Mouse (Mus musculus) Patski (cell line): ENCODE measurements around the gene Manf. TPM values are rescaled to one million over a fixed set of nuclear protein-coding genes. Genes with fewer than 3 reads are reported as not detected.
A peak's percentile ranks its signal among the peaks of the same experiment; 100 is the strongest.

Source experiments
- ATAC-seq: fragments of 100-300 bp; one replicate; pipeline ENCODE4 v1.8.0; 2021
- CTCF ChIA-PET: fragments of 350-600 bp; sonication (Branson Sonifier 250); formaldehyde crosslinking; loops from one replicate; lab custom pipeline; 2022; ENCODE audit warnings: inconsistent platforms; lab: Charles Lee
- POLR2A ChIA-PET: fragments of 350-600 bp; sonication (Branson Sonifier 250); formaldehyde crosslinking; loops from one replicate; lab custom pipeline; 2022; ENCODE audit warnings: antibody characterized with exemption, inconsistent platforms; lab: Charles Lee
- DNase-seq: peaks from one replicate; pipeline ENCODE4 v3.0.0-alpha.2; 2011; ENCODE audit warnings: low read depth, low spot score
- H3K27me3 ChIP-seq: fragments of 371-371 bp; one replicate; pipeline ENCODE4 v1.5.1; 2021
- CTCF ChIP-seq: fragments of 100-300 bp; IDR thresholded peaks from one replicate; pipeline ENCODE4 v1.5.1; 2021
- in situ Hi-C: fragments of 300-500 bp; cut with MboI; formaldehyde crosslinking; loops from 3 replicates; pipeline ENCODE4 v1.11.1; 2018; ENCODE audit warnings: low pct_unique_long_range_greater_than_20kb, mixed read lengths
- polyA plus RNA-seq: library from polyadenylated mRNA; unstranded; gene quantifications from one replicate; pipeline ENCODE4 v1.2.3, GENCODE M21; 2021

The Manf gene
- polyA plus RNA-seq, 1 experiment from 2014 or later: 319 TPM

GRCm38 (mm10) chr9:106856664-106857063 is 35.1 kb downstream of the Manf start:
- DNase-seq (no peak), ATAC-seq (no peak)
- CTCF ChIA-PET: no interaction called here
- H3K27me3 ChIP-seq: no peaks in the 10 kb centered on the region
- in situ Hi-C loops: no loop called here
- POLR2A ChIA-PET: no interaction called here
- TF ChIP-seq CTCF: no peak

- ChIA-PET POLR2A (no interaction called here), CTCF (no interaction called here)
- no peak for TF ChIP-seq CTCF
- ATAC-seq: no peak
- in situ Hi-C loops: no loop called here
- DNase-seq: no peak
- H3K27me3 ChIP-seq: no peaks in the 10 kb centered on the region
Measured at GRCm38 (mm10) chr9:106842800-106843199, 49.0 kb downstream of the Manf start.

DNA sequence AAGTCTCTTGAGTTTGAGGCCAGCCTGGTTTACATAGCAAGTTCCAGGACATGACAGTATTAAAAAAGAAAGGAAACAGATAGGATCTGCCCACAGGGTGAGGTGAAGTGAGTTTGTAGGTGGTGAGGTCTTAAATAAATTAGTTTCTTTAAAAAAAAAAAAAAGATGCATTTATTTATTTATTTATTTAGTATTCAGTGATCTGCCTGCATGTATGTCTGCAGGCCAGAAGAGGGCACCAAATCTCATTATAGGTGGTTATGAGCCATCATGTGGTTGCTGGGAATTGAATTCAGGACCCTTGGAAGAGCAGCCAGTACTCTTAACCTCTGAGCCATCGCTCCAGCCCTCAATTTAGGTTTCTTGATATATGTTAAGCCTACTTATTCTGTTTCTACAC is 51.2 kb downstream of the Manf start:
- ATAC-seq: no peak

GRCm38 (mm10) chr9:106822381-106823104 is 69.2 kb downstream of the Manf start:
- POLR2A ChIA-PET: interaction anchor here (0.6 kb wide), 1 partner anchor 1845 kb away, joined by 4 read pairs; no protein-coding TSS in a partner anchor
- CTCF ChIA-PET: no interaction called here
- DNase-seq (peak; percentile 59), ATAC-seq (peak; percentile 84)
- no peaks in the 10 kb centered on the region for H3K27me3 ChIP-seq
- in situ Hi-C loops: loop anchor here (25.0 kb wide), 1 partner anchor 135 kb away; the partner anchor contains the start of gene Tex264
- TF ChIP-seq CTCF: no peak

More for the DNA sequence above, 51.2 kb downstream of the Manf start:
- no peak for DNase-seq
- H3K27me3 ChIP-seq: no peaks in the 10 kb centered on the region
- POLR2A ChIA-PET: no interaction called here
- in situ Hi-C loops: no loop called here
- CTCF ChIA-PET: no interaction called here
- peak; percentile 39 for TF ChIP-seq CTCF

DNA sequence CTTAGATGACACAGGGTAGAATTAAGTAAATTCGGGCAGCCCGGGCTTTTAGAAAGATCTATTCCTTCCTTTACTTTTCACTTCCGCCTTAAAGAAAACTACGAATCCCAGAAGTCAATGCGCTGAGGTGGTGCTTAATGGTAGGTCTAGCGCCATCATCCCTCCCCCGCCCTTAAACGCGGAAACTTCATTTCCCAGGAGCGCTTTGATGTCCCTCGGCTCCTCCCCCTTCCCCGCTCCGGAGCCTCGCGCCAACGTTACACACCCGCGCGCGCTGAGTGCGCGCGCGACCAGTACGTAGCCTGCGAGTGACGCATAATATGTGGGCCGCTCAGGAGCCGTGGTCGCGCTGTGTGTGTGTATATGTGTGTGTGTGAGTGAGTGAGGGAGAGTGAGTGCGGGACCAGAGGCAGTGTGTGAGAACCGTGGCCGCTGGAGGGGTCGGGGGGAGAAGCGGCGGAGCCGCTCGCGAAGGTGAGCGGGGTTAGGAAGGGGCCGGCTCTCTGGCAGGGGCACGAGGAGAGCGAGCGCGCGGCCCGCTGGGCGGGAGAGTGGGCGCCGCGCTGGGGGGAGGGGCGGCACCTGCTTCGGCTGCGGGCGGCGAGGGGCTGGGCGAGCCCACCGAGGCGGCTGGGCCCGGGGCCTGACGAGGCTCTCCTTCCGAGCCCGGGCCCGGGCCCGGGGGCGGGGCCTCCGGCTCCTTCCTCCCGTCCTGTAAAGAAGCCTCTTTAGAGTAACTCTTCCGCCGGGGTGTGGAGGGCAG is 70.0 kb downstream of the Manf start, which contains the start of gene Dcaf1:
Gene Dcaf1, plus strand, starts transcription at position 257 of the 763 bp plus-strand sequence.
- ATAC-seq: peak; percentile 84
- no peak for TF ChIP-seq CTCF
- no peaks in the 10 kb centered on the region for H3K27me3 ChIP-seq
- CTCF ChIA-PET: no interaction called here
- in situ Hi-C loops: loop anchor here (25.0 kb wide), 1 partner anchor 134 kb away; the partner anchor contains the start of gene Tex264
- DNase-seq: peak; percentile 83
- POLR2A ChIA-PET: no interaction called here

GRCm38 (mm10) chr9:106821050-106821617 is 70.6 kb downstream of the Manf start:
- no peak for DNase-seq
- TF ChIP-seq CTCF: no peak
- no peaks in the 10 kb centered on the region for H3K27me3 ChIP-seq
- in situ Hi-C loops: loop anchor here (25.0 kb wide), 1 partner anchor 134 kb away; the partner anchor contains the start of gene Tex264
- ATAC-seq: no peak
- ChIA-PET CTCF (no interaction called here), POLR2A (no interaction called here)

DNA sequence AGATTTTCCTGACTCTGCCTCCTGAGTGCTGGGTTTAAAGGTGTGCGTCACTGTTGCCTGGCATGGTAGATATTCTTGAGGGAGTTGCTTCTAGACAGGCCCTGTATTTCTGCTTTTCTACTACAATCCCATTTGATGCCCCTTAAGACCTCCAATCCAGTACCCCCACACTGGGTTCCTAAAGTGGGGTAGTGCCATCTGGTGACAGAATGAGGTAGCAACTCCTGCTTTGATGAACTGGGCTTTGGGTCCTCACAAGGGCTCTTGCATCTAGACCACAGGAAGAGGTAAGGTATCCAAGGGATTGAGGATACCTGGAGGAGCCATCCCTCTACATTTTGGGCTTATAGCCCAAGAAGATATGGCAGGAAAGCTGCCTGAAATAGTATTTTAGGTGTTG is 72.6 kb downstream of the Manf start:
- no peaks in the 10 kb centered on the region for H3K27me3 ChIP-seq
- in situ Hi-C loops: loop anchor here (25.0 kb wide), 1 partner anchor 132 kb away; the partner anchor contains the start of gene Tex264
- no peak for ATAC-seq
- CTCF ChIA-PET: no interaction called here
- TF ChIP-seq CTCF: peak; percentile 36
- DNase-seq: no peak
- POLR2A ChIA-PET: no interaction called here

- no peaks in the 10 kb centered on the region for H3K27me3 ChIP-seq
- DNase-seq: no peak
- in situ Hi-C loops: loop anchor here (25.0 kb wide), 1 partner anchor 131 kb away; the partner anchor contains the start of gene Tex264
- TF ChIP-seq CTCF: no peak
- ChIA-PET CTCF (no interaction called here), POLR2A (interaction anchor here (0.6 kb wide), 1 partner anchor 790 kb away, joined by 3 read pairs; no protein-coding TSS in a partner anchor)
- no peak for ATAC-seq
Measured at GRCm38 (mm10) chr9:106818191-106818590, 73.6 kb downstream of the Manf start.

DNA sequence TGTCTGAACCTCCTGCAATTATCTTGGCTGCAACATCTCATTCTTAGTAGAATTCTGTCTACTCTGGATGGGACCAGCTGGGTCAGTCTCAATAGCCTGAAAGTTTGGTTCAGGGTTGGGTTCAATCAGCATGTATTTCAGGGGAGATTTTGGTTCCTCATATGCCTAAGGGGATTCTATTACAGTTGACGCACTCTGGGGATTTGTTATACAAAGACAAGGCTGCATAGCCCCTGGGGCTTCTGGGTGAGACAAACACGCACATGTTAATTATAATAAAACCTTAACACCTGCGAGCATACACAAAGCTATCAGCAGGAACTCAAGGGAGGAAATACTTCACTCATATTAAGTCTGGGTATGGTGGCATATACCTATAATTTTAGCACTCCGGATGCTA is 85.3 kb downstream of the Manf start:
- H3K27me3 ChIP-seq: no peaks in the 10 kb centered on the region
- ChIA-PET POLR2A (no interaction called here), CTCF (no interaction called here)
- no peak for DNase-seq
- in situ Hi-C loops: loop anchor here (25.0 kb wide), 1 partner anchor 119 kb away; the partner anchor contains the start of gene Tex264
- no peak for ATAC-seq
- no peak for TF ChIP-seq CTCF

DNA sequence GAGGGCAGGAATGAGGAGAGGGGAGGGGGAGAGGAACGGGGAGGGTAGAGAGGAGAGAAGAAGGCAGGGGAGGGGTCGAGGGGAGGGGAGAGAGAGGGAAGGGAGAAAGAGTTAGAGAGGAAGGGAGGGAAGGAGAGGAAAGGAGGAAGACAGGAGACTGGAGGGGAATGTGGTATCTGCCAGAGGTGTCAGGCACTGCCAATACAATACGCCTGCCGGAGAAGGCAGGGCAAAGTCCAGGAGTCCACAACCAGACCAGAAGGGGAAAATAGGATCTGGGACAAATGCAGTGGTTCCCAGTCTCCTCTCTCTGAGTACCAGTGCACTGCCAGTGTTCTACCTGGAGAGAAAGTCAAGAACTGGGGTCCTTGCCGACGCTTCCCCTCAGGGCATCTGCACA is 100.9 kb downstream of the Manf start:
- ChIA-PET POLR2A (no interaction called here), CTCF (no interaction called here)
- ATAC-seq (no peak), DNase-seq (no peak)
- TF ChIP-seq CTCF: no peak
- in situ Hi-C loops: no loop called here
- H3K27me3 ChIP-seq: peaks cover 4% of the 10 kb centered on the region
